Mouse (Mus musculus) megakaryocyte progenitor cell, adult 5-6 weeks (primary cell): ENCODE data around the gene Med8. TPM values are rescaled to one million over a fixed set of nuclear protein-coding genes. Genes with fewer than 3 reads are reported as not detected.

Source experiments
- ATAC-seq: replicated peaks from 2 replicates; pipeline ENCODE4 v1.8.0; 2016; ENCODE audit warnings: mild to moderate bottlenecking, moderate TSS enrichment, inconsistent platforms; ENCODE audit not compliant: poor library complexity
- total RNA-seq, 2 experiments: library from RNA; stranded (forward) in 1 of 2; stranded (reverse) in 1 of 2; fragments of 157-497, 149-512 nt in 1 of 2; fragments of 200-1000 nt in 1 of 2; gene quantifications; 2 replicates each; pipeline versions ENCODE4 v1.2.3 to v1.2.4; 2015 to 2017

Med8 gene
- total RNA-seq, 2 experiments from 2014 or later: 90.5 to 94.1 TPM

GRCm38 (mm10) chr4:118413553-118413952, 4.4 kb downstream of the Med8 start:
- no peak for ATAC-seq

GRCm38 (mm10) chr4:118415779-118416178, 6.6 kb downstream of the Med8 start:
- ATAC-seq: no peak

- ATAC-seq: no peak
Measured at GRCm38 (mm10) chr4:118416329-118416728, 7.2 kb downstream of the Med8 start.

DNA sequence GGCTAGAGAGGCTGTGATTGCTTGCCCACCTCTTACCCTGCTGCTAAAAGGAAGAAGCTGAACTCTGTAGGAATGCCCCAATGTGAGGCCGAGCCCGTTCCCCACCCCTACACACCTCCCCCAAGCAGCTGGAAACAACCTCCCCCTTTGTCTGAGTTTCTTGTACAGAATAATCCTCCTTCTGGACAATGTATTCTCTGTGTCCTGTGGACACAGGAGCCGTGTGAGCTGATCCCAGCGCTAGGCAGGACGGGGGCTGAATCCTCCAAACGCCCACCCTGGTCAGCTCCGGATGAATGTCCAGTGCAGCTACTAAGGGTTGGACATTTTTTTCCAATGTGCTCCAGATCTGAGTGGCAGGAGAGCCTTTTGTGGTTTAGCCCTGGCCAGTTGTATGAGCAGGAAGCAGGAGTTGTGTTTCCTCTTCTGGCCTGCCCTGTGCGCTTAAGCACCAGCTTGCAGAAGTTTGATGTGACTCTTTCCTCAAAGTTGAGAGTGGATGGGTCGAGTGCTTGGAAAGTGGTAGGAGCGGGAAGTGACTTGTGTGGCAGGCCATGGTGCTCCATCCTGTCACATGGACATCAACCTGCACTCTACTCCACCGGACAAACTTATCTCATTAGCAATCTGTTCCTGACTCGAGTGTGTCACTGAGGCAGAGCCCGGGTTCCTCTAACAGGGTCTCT, 8.1 kb downstream of the Med8 start:
- peak; percentile 23; the same call in 1 of the 2 replicates for ATAC-seq

GRCm38 (mm10) chr4:118421384-118421783, 12.2 kb downstream of the Med8 start:
- no peak for ATAC-seq

- ATAC-seq: peak; percentile 35
Measured at GRCm38 (mm10) chr4:118424541-118425160, 15.5 kb downstream of the Med8 start.

DNA sequence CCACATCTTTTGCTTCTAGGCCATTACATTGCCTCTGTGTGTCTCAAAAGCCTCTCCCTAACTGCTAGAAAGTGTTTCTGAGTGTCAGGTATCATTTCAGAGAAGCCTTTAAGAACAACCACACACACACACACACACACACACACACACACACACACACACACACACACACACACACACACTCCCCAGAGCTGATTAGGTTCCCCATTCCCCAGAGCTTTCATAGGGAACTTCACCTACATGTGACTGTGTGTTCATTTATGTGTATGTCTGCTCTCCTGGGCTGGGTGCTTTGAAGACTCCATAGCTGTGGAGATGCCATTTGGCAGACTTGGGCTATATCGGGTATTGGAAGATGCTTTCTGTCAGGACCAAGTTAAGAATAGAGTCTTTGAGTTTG, 16.2 kb downstream of the Med8 start:
- no peak for ATAC-seq

- peak; percentile 3 for ATAC-seq
Measured at GRCm38 (mm10) chr4:118427415-118427767, 18.3 kb downstream of the Med8 start.

GRCm38 (mm10) chr4:118427768-118428451, 18.8 kb downstream of the Med8 start, which contains the start of gene Elovl1:
Gene Elovl1, plus strand, starts transcription at chr4:118428093.
- peak; percentile 78 for ATAC-seq

DNA sequence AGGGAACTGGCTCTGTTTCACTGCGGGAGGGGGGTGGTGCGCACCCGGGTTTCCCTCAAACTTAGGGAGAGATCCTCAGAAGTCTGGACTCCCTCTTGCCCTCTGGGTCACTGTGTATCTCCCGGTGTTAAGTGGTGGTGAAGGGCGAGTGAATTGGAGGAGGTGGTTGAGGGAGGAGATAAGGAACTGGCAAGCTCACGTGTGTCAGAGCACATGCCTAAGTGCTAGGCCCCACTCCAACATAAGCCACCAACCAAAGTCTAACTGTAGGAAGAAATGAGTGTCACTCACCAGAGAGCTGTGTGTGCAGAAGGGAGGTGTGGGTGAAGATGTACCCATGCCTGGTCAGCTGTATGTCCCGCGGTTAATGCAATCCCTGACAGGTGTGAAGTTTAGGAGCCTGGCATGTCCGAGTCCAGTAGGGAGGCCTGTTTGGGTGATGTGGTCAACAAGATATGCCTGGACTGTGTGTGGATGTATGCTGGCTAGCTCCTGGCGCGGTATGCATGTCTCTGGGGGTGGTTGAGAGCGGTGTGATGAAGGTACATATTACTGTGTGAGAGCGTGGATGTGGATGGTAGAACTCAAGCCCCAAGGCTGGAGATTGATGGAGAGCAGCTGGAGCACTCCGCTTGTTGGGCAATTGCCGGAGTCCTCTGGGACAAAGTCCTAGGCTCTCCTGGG, 19.5 kb downstream of the Med8 start:
- peak; percentile 45 for ATAC-seq

DNA sequence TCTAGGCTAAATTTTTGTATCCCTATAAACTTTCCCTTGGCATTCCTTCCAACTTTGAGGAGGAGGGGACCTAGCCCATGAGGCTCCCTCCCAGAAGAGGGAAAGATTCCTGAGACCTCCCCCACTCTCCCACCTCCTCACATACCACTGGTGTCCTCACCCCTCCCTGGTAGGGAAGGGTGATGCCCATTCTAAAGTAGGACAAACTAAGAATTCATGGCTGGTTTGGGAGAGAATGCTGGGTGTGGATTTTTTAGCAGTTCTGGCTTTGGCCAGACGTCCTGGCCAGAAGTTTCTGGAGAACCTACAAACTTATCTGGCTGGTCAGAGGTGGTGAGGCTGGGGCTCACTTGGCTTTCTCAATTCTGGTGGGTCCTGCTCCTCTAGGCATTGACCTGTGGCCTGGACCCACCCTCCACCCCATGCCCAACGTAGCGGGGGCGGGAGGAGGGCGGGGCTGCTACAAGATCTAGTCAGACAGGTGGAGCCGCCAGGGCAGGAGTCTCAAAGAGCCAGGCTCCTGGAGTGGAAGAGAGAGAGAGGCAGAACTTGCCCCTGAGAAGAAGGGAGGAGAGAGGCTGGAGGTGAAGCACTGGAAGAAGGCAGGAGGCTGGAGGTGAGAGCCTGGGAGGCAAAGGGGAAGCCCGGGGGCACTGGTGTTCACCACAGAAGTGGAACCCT, 20.2 kb downstream of the Med8 start:
- ATAC-seq: no peak

DNA sequence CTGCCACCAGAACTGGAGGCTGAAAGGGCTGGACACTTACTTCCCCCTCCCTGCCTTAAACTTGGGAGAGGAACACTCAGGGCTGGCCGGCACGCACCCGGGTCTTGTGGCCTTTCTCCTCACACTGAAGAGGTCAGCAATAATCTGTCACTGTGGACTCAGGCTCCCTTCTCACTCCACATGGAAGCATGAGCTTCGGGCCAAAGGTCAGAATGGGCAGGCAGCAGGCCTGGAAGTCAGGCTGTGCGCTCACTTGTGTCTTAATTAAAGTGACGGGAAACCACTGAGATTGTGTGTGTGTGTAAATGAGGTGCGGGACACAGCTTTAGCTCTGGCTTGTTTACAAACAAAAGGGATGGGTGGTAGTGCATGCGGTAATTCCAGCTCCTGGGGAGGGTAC, 23.2 kb downstream of the Med8 start:
- ATAC-seq: no peak

DNA sequence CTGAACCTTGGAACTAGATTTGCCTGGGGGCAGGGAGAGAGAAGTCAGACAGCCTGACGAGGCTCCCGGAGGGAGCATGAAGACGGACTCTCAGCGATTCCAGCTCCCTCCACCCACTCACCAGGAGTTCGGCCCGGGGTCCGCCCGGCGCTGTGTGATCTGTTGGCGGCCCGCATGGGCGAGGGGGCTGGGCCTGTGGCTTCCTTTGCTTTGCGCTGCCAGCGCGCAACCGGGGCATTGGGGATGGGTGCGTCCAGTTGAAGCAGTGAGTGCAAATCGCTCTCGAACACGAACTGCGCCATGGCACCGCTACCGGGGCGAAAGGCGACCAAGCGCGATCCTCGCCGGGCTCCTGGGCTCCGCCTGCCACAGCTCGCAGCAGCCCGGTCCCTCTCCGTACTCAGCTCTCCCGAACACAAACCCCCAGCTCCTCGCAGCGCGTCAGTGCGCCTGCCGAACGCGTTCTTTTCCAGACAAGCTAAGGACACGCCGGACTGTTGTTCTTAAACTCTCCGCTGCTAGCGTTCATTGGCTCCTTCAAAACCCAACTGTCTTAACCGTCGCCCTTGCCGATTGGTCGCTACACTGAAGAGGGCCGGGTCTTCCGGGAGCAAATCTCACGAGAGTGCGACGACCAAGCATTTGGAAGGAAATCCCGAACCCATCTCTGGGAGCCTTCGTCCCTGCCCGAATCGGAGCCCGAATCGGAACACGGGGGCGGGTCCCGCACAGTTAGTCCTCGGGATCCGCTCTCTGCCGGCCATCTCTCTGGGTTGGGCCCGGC, 27.9 kb downstream of the Med8 start, which contains the start of gene Cdc20:
Cdc20 (minus strand) TSS at position 533 of the 784 bp plus-strand sequence.
- ATAC-seq: peak; percentile 91

GRCm38 (mm10) chr4:118437829-118438253, 28.7 kb downstream of the Med8 start:
- ATAC-seq: peak; percentile 33

DNA sequence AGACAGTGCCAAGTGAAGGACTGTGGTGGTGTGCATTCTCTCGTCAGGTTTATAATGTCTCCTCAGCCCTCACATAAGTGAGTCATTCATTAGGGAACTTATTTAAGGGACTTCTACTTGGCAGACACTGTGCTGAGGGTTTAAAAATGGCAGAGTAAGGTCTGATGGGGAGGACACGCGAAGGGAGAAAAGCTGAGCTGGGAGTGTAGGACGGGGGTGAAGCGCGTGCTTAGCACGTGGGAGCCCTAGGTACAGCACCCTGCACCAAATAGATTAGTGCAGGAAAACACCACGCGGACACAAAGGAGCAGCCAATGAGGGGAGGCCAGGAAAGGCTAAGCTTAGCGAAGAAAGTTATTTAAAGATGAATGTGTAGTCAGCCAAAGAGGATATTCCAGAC, 36.0 kb downstream of the Med8 start:
- ATAC-seq: no peak

DNA sequence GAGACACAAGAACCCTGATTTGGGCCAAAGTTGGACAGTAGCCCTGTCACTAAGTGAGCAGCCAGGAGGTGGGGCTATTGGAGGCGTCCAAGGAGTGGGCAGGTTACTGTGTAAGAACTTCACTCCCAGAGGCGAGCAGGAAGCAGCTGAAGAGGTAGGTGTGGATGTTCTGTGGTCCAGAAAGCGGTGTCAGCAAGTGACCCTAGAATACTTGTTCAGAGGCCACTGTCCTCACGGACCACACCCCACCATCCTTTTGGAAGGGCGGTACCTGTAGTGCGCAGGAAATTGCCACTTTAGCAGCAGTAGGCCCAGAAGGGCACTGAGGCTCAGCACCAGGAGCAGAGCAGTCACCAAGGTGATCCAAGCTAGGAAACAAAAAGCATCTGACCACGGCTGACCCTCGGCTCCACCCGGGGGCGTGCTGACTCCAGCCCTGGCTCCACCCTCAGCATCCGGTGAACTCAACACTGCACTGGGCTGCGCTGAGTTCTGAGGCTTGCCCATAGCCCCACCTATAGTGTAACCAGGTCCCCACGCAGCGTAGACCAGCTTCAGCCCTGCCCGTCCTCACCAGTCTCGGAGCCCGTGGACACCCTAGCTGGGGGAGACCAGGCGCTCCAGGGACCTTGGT, 36.8 kb downstream of the Med8 start:
- ATAC-seq: no peak

DNA sequence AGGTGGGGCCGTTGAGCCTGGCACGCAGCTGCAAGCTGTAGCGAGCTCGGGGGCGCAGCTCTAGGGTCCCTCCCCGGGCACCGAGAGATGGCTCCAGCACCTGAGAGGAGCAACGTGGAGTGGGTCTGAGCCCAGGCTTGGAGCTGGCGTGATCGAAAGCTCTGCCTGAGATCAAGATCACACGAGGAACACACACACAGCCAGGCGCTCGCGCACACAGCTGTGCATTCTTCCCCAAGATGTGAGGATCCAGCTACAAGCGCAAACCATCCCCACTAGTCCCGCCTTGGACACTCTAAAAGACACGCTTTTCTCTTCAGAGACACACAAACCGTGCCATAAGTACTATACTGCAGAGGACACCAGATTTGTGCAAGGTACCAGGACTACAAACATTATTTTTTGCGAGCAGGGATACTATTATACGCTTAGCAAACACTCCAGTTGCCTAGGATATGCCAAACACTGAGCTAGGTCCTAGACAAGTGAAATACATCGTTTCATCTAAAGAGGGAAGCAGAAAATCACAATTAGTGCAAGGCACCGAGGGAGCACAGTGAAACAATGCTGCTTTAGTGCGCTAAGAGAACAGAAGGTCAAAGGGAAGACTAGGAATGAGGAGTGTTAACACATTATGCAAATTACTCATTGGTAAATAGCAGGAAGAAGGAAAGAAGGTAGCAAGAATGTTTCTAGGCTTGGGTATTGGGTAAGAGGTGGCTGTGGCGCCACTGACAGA, 37.4 kb downstream of the Med8 start:
- ATAC-seq: peak; percentile 39

DNA sequence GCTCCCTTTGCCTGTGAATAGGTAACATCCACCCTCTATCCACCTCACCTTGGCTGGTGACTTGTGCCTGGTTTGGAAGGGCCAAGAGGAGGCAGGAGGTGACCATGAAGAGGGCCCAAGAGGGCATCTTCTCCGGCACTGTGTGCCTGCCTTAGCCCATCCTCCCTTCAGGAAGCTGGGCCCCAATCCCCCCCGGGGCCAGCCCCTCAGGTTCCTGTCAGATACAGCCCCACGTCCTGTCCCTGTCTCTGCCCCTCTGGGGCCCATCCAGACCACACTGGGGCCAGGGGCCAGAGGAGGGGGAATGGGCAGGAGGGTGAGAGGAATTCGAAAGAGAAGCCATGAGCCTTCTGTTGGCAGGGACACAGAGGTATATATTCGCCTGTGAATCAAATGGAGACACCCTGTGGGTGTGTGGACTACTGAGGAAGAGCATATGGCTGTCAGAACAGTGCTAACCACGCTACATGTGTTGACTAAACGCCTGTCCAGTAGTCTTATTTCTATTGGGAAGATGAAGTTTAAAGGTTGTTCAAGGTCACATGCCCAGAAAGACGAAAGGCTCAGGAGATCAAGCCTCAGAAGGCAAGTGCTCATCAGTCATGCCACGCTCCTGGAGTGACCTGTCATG, 48.3 kb downstream of the Med8 start, which contains the start of gene Mpl:
Mpl (minus strand) TSS at position 169 of the 631 bp plus-strand sequence.
- no peak for ATAC-seq
